Mouse (Mus musculus): ENCODE measurements around the gene Hfe2.
"Not testable (repeated sequence)": the region's sequence is repeated elsewhere in the genome, so short reads cannot be mapped to it uniquely, and the experiment has no call there.

Gene Hfe2

DNA sequence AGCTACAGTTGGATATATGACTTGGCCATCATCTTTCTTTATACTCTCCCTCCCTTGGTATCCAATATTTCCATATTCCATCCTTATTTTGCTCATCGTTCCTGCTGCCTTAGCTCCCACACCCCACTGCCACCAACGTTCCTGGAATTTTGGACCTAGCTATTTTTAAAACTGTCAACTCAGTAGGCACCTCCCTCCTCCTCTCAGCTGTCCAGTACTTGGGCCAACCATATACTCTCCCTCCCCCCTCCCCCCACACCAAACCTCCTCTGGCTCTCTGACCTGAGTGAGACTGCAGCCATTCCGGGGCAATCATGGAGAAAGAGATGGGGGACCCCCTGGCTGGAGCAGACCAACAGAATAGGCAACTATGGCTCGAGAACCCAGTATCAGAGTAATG, at the start of gene Hfe2:
Hfe2 (plus strand) TSS at position 259 of the 400 bp plus-strand sequence.
- no peak for DNase-seq

DNA sequence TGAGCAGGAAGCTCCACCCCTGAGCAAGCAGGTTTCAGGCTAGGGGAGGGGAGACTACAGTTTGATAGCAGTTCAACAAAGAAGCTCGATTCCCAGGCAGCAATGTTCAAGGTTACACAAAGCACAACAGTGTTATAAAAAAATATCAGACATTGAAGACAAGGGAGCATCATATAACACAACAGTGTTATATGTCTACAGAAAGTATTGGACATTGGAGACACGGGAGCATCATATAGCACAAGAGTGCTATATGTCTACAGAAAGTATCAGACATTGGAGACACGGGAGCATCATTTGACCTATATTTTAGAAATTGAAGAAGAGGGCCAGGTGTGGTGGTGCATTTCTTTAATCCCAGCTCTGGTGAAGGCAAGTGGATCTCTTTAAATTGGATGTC, 47.9 kb upstream of the Hfe2 start:
- no peak for DNase-seq

DNA sequence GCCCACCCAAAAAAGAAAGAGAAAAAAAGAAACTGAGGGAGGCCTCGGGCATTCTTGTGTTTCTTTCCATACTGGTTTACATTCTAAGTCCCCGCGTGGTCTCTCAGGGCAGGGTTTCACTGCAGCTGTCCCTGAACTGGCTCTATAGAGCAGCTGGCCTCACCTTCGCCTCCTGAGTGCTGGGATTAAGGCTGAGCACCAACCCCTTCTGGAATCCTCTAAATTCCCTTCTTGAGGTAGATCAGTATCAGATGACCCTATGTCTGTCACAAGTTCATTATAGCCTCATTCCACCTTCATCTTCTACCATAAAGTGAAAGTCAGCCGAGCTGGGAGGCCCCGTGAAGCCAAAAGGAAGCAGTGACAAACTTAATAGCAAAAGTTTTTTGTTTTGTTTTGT, 47.4 kb upstream of the Hfe2 start:
- no peak for DNase-seq

DNA sequence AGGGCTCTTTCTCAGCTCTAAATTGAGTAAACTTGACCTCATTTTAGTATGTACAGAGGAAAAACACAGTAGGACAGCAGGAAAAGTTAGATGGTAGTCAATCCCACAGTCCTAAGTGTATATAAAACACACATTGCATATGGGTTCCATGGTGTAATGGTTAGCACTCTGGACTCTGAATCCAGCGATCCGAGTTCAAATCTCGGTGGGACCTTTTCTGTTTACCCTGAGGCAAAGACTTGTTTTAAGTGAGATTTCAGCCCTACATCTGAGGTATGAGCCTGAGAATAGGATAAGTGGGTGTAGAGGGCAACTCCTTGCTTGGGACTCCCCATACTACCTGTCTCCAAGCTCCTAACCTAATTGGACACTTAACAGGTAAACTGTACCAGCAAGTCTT, 45.7 kb upstream of the Hfe2 start:
- DNase-seq = no peak

DNA sequence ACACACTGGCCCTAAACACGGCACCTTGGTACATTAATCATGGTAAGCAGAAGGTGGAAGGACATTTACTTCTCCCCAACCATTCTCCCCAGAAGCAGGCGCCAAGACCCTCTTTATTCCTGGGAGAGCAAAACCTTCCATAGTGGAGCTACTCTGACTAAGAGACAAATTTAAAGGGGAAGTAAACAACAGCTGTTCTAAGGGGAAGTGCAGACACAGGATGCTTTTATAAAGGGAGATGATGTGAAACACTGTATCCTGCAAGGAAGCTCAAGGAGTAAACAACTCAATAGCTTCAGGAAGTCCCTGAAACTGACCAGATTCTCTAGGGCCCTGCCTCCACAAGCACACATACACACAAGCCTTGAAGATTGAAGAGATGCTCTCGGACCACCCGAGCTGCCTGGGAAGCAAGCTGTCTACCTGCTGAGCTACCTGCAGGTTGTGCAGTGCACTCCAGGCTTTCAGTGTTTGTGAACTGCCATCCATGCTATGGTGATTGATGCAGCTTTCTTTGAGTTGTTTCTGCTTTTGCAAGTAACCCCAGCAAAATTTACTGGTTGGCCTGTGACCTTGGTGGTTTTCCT, 44.2 kb upstream of the Hfe2 start:
- no peak for DNase-seq

DNA sequence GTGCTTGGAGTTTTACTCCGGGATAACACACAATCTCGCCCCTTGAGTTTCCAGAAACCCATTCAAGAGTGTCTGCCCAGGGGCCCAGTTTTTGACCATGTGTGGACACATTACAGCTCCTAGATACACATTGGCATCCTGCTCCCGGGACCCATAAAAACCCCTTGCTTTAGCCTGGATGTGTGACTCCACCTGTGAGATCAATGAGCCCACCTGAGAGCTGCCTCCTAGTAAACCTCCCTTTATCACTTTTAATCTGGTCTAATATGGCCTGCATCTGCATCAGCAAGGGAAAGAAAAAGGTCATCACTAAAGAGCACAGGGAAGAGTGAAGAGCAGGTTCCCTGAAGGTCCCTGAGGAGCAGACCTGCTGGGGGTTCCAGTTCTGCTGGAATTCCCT, 43.1 kb upstream of the Hfe2 start:
- DNase-seq = no peak

DNA sequence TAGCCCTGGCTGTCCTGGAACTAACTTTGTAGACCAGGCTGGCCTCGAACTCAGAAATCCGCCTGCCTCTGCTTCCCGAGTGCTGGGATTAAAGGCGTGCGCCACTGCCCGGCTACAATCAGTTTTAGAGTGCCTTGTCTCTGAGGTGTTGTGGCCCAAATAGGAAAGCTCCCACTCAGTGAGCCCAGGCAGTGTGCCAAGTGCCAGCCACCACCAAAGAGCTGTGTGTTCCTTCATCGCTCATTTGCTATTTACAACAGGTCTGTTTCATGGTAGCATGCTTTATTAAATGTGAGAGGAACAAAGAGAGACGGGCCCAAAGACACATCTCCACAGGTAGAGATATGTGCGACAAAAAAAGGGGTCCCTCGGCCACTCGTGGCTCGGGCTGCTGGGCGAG, 42.5 kb upstream of the Hfe2 start:
- no peak for DNase-seq

DNA sequence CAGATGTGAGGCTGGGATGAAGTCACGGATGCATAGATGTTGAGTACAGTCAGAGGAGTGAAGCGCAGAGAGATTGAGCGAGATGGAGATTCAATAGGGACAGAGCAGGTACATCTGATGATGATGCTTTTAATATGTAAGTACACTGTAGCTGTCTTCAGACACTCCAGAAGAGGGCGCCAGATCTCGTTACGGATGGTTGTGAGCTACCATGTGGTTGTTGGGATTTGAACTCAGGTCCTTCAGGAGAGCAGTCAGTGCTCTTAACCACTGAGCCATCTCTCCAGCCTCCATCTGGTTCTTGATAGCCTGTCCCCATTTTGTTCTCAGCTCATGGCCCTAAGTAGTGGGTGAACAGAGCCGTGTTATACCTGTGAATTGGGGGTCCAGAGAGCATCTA, 41.9 kb upstream of the Hfe2 start:
- DNase-seq = not testable (repeated sequence)

DNA sequence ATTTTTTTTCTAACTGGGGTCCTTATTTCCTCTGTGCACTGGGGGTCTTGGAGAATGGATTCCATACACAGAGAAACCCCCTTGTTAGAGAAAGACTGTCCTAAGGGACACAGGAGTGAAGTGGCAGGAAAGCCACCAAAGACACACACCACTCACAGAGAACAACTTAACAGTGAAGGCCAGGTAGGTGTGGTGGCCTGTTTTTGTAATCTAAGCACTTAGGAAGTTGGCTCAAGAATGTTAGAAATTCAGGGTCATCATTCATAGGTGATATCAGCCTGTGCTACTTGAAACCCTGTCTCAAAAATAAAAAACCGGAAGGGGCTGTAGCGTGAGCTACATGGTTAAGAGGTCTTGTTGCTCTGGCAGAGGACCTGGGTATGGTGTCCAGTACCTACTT, 41.0 kb upstream of the Hfe2 start:
- no peak for DNase-seq

DNA sequence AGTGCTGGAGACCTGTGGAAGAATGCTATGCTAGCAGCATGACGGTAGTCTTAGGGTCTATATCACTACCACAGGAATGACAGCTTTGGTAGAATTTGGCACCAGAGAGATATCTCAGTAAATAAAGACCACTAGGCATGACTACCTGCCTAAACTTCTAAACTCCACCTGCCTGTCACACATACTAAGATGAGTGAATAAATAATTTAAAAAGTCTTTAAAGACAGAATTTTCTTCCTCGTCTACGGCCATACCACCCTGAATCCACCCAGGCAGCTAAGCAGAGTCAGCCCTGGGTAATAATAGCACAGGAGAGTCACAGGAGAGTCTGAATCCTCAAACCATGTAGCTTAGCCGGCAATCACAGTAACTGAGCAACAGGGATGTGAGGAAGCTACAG, 40.1 kb upstream of the Hfe2 start:
- DNase-seq = no peak

DNA sequence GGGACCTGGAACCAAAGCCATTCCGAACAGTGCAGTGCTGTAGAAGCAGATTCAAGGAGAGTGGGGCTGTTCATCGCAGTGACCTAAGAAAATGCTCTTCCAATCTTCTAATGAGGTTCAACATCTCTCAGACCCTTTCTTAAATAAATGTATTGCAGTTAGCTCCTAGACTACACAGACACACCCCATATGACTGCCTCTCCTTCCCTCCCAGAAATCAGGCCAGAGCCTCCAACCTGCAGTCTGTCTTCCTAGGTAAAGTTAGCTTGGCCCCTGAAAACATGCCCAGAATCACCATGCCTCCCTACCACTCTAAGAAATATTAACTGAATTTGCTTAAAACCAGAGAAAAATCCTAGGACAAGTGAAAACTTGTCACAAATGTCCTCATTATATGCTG, 39.6 kb upstream of the Hfe2 start:
- no peak for DNase-seq

DNA sequence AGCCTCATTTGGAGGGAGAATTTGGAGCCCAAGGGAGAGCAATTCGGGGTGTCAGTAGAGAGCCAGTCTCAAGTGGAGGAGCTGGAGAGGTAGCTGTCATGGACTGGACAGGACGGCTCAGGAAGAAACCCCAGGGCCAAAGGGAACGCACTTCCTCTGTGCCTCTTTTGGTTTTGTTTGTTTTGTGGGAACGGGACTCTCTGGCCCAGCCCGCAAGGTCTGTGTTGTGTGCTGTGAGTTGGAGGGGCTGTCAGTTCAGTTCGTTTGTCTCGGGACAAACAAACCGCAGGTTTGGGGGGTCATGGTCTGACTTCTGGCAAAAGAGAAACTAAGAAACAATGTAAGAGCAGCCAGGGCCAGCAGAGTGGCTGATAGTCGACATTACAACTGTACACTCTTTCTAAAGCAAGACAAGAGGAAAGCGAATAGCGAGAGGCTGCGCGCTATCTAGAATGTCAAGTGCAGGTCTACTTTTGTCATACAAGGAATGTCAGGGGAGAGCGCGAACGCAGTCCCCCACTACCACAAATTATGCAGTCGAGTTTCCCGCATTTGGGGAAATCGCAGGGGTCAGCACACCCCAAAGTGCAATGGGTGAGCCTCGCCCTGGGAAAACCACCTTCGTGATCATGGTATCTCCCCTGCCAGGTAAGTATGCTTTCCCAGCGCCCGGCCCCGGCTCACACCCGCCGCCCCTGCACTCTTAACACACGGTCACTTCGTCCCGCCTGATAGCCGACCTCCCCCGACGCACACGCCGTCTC, 38.7 kb upstream of the Hfe2 start:
- not testable (repeated sequence) for DNase-seq

DNA sequence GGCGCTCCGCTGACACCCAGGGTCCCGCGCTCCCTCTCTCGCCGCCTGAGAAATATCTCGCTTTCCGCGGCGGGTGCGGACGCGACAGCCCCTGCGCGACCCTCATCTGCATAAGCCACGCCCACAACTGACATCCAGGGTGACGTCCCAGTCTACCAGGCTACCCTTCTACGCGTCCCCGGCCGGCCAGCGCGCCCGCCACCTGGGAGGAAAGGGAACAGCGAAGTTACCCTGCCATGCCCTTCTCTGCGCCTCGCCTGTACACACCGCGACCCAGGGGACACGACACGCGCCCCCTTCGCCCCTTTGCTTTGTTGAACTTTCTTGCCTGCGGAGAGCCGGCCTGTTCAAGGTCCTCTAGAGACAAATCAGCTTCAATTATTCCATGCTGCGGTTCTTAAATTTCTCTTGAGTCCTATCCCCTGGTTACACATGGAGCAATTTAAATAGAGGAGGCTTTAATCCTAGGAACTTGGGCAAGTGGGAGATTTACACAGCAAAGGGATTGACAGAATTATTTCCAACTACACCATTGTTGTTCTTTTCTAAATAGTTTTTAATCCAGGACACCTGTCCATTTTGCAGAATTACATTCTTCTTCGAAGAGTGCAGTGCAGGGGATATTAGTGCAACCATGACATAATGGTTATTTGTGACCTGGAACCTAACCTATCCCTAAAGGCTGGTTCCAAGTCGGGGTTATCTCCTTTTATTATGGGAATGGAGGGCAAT, 38.0 kb upstream of the Hfe2 start:
- not testable (repeated sequence) for DNase-seq

DNA sequence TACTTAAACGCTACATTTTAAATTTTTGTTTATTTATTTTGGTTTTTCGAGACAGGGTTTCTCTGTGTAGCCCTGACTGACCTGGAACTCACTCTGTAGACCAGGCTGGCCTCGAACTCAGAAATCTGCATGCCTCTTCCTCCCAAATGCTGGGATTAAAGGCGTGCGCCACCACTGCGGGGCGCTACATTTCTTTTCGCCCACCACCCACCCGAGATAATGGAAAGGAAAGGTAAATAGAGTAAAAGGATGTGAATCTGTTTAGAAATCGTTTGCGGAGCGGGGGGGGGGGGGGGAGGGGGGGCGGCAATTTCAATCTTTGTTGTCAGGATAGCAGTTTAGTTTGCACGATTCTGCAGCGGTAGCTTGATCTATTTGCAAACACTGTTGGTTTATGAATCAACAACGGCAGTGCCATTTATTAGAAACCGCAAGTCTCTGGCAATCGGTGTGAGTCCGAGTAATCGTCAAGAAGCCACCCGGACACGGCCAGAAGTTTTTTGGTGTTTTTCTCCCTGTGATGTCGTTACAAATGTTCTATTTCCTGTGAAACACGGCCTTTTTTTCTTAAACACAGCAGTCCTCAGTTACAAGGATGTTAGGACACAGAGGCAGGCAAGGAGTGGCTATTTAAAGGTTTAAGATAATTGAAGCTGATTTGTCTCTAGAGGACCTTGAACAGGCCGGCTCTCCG, 37.2 kb upstream of the Hfe2 start:
- DNase-seq = peak; percentile 18 to 52

DNA sequence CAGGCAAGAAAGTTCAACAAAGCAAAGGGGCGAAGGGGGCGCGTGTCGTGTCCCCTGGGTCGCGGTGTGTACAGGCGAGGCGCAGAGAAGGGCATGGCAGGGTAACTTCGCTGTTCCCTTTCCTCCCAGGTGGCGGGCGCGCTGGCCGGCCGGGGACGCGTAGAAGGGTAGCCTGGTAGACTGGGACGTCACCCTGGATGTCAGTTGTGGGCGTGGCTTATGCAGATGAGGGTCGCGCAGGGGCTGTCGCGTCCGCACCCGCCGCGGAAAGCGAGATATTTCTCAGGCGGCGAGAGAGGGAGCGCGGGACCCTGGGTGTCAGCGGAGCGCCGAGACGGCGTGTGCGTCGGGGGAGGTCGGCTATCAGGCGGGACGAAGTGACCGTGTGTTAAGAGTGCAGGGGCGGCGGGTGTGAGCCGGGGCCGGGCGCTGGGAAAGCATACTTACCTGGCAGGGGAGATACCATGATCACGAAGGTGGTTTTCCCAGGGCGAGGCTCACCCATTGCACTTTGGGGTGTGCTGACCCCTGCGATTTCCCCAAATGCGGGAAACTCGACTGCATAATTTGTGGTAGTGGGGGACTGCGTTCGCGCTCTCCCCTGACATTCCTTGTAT, 36.6 kb upstream of the Hfe2 start:
- DNase-seq = not testable (repeated sequence)

DNA sequence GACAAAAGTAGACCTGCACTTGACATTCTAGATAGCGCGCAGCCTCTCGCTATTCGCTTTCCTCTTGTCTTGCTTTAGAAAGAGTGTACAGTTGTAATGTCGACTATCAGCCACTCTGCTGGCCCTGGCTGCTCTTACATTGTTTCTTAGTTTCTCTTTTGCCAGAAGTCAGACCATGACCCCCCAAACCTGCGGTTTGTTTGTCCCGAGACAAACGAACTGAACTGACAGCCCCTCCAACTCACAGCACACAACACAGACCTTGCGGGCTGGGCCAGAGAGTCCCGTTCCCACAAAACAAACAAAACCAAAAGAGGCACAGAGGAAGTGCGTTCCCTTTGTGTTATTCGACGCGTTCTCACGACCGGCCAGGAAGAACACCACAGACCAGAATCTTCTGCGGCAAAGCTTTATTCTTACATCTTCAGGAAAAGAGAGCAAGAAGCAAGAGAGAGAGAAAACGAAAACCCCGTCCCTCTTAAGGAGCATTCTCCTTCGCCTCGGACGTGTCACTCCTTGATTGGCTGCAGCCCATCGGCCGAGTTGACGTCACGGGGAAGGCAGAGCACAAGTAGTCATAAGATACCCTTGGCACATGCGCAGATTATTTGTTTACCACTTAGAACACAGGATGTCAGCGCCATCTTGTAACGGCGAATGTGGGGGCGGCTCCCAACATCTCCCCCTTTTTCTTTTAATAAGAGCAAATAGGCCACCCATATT, 35.9 kb upstream of the Hfe2 start:
- not testable (repeated sequence) for DNase-seq

DNA sequence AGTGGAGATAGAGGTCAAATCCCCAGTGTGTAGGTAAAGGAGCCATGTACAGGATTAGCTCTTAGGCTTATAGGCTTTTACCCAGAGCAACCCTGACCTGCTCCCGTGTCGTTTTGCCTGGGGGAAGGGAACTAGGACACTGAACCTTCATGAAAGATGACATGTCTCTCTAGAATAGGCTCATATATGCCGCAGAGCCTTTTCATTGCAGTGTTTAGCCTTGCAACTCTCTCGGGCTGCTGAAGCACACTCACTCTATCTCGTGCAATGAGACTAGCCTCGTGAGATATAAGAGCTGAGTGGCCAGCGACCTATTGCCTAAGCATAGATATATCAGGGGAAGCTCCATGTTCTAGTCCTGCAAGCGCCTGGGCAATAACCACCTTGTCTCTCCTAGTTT, 35.3 kb upstream of the Hfe2 start:
- DNase-seq = not testable (repeated sequence)

DNA sequence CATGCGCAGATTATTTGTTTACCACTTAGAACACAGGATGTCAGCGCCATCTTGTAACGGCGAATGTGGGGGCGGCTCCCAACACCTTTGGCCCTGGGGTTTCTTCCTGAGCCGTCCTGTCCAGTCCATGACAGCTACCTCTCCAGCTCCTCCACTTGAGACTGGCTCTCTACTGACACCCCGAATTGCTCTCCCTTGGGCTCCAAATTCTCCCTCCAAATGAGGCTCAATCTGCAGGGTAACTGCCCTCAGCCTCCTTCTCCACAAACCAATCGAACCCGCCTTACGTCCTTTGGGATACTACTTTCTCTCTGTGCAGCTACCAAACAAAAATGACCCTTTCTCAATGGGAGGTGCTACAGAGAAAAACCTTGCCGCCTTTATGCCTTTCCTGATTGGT, 30.5 kb upstream of the Hfe2 start:
- DNase-seq = not testable (repeated sequence)

DNA sequence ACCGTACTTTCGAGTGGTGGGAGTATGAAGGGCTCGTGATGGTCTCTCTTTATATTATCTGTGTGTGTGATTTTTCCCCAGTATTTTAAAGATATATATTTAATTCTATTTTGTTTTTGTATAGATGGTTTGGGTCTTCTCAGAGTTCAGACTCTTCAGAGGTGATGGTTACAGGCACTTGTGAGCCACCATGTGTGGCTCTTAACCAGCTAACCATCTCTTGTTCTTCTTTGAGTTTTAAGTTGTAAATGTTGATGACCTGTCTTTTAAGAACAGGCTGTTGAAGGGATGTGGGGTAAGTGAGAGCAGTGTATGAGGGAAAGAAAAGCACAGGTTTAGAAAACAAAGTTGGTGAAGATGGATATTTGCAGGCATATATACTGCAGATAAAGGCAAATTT, 30.1 kb upstream of the Hfe2 start:
- DNase-seq = no peak

DNA sequence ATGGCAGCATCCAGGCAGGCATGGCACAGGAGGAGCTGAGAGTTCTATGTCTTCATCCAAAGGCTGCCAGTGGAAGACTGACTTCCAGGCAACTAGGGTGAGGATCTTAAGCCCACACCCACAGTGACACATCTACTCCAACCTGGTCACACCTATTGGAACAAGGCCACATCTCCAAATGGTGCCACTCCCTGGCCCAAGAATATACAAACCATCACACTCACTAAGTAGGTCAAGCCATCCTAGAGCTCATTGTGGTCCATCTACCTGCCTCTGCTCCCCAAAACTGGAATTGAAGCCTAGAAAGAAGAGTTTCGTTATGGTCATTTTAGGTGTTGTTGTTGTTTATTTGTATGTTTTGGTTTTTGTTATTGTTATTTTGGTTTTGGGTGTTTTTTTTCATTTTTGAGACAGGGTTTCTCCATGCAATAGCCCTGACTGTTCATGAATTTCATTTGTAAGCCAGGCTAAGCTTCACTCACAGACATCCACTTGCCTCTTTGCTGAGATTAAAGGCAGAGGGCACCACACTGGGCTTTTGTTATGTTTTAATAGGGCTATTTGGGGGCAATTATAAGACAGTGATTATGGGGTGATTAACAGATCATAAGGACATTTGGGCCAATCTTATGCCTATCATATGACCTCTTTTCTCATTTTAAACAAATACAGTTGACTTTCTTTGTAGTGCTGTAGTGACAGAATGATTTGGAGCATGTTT, 29.3 kb upstream of the Hfe2 start:
- DNase-seq = no peak

DNA sequence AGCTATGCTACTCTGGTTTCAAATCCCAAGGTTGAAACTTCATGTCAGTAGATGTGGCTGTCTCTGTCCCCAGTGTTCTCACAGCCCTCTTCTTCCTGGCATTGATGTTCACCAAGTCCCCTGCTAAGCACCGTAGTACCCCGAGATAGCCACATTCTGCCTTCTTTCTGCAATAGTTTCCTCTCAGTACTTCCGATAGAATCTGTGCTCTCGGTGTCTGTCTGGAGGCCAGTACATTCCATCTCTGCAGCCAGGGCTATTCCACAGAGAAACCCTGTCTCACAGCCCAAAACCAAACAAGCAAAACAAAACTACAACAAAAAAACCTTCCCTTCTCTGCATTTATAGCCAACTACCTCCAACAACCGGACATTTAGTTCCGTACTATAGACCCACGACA, 28.8 kb upstream of the Hfe2 start:
- DNase-seq = no peak
